In the genomic region with DNA sequence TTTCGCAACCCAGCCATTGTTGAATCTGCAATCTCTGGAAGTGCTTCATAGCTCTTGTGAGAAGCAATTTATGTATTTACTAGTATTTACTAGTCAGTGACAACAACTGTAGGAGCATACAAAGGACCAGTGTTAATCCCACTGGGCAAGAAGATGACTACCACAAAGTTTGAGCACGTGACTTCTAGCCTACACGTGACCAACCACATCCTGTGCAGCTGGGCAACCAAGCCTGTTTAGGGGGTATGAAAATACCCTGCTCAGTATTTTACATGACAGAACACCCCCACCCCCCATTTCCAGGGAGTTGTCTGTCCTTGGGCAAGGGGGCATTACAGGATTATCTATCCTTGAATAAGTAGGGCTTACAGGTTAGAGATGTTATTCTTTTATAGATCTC, we compare ENCODE assay signal across 20 mouse cellular contexts. TPM values are rescaled to one million over a fixed set of nuclear protein-coding genes. Genes with fewer than 3 reads are reported as not detected.
DNase-seq lines count a peak whose midpoint lies in the region; TF ChIP-seq lines count a peak whose summit lies in the region.
"Had no signal": no experiment of that assay in that cellular context is flagged by ENCODE, and none has a peak within 500 bp of the region (broad histone marks: within the 10 kb centered on the region; RNA-seq: fewer than 3 reads in every experiment).

No protein-coding gene starts in this region.

- no peak for TF ChIP-seq RAD21 in CH12.LX (IDR thresholded peaks at IDR 0.05; ENCODE audit: low read depth, low read length)

- H3K36me3 ChIP-seq in CH12.LX (replicated peaks in 1 of 2; ENCODE audit: control insufficient read depth in 1 of 2, insufficient read depth in 1 of 2, low read length in 1 of 2): no peaks in the 10 kb centered on the region
- H3K36me3 ChIP-seq: forebrain, embryonic 12.5 days; heart, embryonic 15.5 days; hindbrain, embryonic 15.5 days; kidney, embryonic 15.5 days; limb, embryonic 13.5 days; midbrain, embryonic 13.5 days had no signal

- H3K9ac ChIP-seq in CH12.LX (ENCODE audit: insufficient read depth, low read depth): no peak overlapping the region
- H3K9ac ChIP-seq: forebrain, embryonic 12.5 days; heart, embryonic 15.5 days; hindbrain, embryonic 15.5 days; kidney, embryonic 15.5 days; limb, embryonic 13.5 days; liver, embryonic 14.5 days; midbrain, embryonic 13.5 days had no signal

- dilution Hi-C loops in CH12.LX (cut with MboI; ENCODE audit: extremely low pct_ligation_motif_present, extremely low pct_unique_long_range_greater_than_20kb, low sequenced_read_pairs): no loop called here

- TF ChIP-seq POLR2A in CH12.LX (IDR thresholded peaks at IDR 0.05; ENCODE audit: low read depth, low read length): no peak

- intact Hi-C loops in gastrocnemius, adult 2 months (cut with DNase I): no loop called here

- no peak overlapping the region for H3K4me3 ChIP-seq in CH12.LX (replicated peaks in 1 of 3; ENCODE audit: low read depth in 2 of 3, low read length in 2 of 3, poor library complexity in 1 of 3)
- H3K4me3 ChIP-seq in gastrocnemius, adult 2 months: no peak overlapping the region
- H3K4me3 ChIP-seq: forebrain, embryonic 12.5 days; heart, embryonic 15.5 days; hindbrain, embryonic 15.5 days; kidney, embryonic 15.5 days; limb, embryonic 13.5 days; midbrain, embryonic 13.5 days had no signal

- DNase-seq in A20 (ENCODE audit: low read depth, low spot score) (peak; percentile 69), CH12.LX (ENCODE audit: extremely low read depth) (peak; percentile 58)
- DNase-seq in spleen, postnatal 36 days (ENCODE audit: low spot score in 2 of 2): peak; percentile 77 to 80
- DNase-seq in thymus, postnatal 14 days: peak; percentile 53
- DNase-seq in gastrocnemius, adult 2 months: no peak
- DNase-seq in lung, postnatal 4 days: no peak
- no peak for DNase-seq in adrenal gland, postnatal 10 days
- no peak for DNase-seq in adrenal gland, postnatal 25 days
- DNase-seq: cerebellum, adult 9-10 months; gastrocnemius, postnatal 10 days; heart, postnatal 4 days; right cerebral cortex, postnatal 25 days had no signal

- no peaks in the 10 kb centered on the region for H3K9me3 ChIP-seq in CH12.LX (replicated peaks; ENCODE audit: low read length)
- H3K9me3 ChIP-seq: forebrain, embryonic 12.5 days; heart, embryonic 15.5 days; hindbrain, embryonic 15.5 days; kidney, embryonic 15.5 days; limb, embryonic 13.5 days; midbrain, embryonic 13.5 days had no signal

- H3K27me3 ChIP-seq in CH12.LX (replicated peaks): no peaks in the 10 kb centered on the region
- H3K27me3 ChIP-seq: forebrain, embryonic 12.5 days; heart, embryonic 15.5 days; hindbrain, embryonic 15.5 days; kidney, embryonic 15.5 days; limb, embryonic 13.5 days; midbrain, embryonic 13.5 days; Patski had no signal

- in situ Hi-C loops in CH12.LX (cut with MboI; ENCODE audit: low pct_ligation_motif_present, low pct_unique_long_range_greater_than_20kb, low sequenced_read_pairs): no loop called here

- no peaks in the 10 kb centered on the region for H3K79me2 ChIP-seq in CH12.LX (replicated peaks; ENCODE audit: control insufficient read depth, extremely low read depth, insufficient read depth, poor library complexity, severe bottlenecking)

- peak; percentile 46; the same call in 1 of the 2 replicates for TF ChIP-seq EP300 in CH12.LX (IDR thresholded peaks at IDR 0.05; ENCODE audit: low read length)

- TF ChIP-seq CTCF in CH12.LX (conservative IDR thresholded peaks at IDR 0.05 in 1 of 2, IDR thresholded peaks at IDR 0.05 in 1 of 2; ENCODE audit: low read depth in 2 of 2, low read length in 2 of 2): no peak
- no peak for TF ChIP-seq CTCF in gastrocnemius, adult 2 months (IDR thresholded peaks at IDR 0.05)

- H3K4me2 ChIP-seq in CH12.LX (ENCODE audit: insufficient read depth, low read depth, poor library complexity, severe bottlenecking): 0 out of 2 replicates have a peak overlapping the region, but pooled peaks have one; percentile 18
- H3K4me2 ChIP-seq: forebrain, embryonic 12.5 days; heart, embryonic 15.5 days; hindbrain, embryonic 15.5 days; kidney, embryonic 15.5 days; limb, embryonic 13.5 days; midbrain, embryonic 13.5 days had no signal

- H3K27ac ChIP-seq in CH12.LX (ENCODE audit: insufficient read depth, low read depth): no peak overlapping the region
- H3K27ac ChIP-seq in gastrocnemius, adult 2 months: no peak overlapping the region
- H3K27ac ChIP-seq: forebrain, embryonic 12.5 days; heart, embryonic 15.5 days; hindbrain, embryonic 15.5 days; kidney, embryonic 15.5 days; limb, embryonic 13.5 days; liver, embryonic 14.5 days; midbrain, embryonic 13.5 days had no signal

- peaks cover 5 to 20% of the 10 kb centered on the region in 2 experiments for H3K4me1 ChIP-seq in CH12.LX (ENCODE audit: control insufficient read depth in 1 of 2, insufficient read depth in 2 of 2)
- H3K4me1 ChIP-seq: forebrain, embryonic 12.5 days; hindbrain, embryonic 15.5 days; limb, embryonic 13.5 days; midbrain, embryonic 13.5 days had no signal

TF ChIP-seq in CH12.LX, 34 proteins besides CTCF, POLR2A, EP300 and RAD21:
- TF ChIP-seq ZMIZ1 (IDR thresholded peaks at IDR 0.05; ENCODE audit: low read depth, low read length): no peak
- peak; percentile 84 for TF ChIP-seq USF1 (IDR thresholded peaks at IDR 0.05; ENCODE audit: low read depth, low read length)
- peak; percentile 98 for TF ChIP-seq BHLHE40 (IDR thresholded peaks at IDR 0.05; ENCODE audit: low read depth, low read length)
- TF ChIP-seq ZNF384 (IDR thresholded peaks at IDR 0.05; ENCODE audit: low read depth, low read length): no peak
- peak; percentile 90 for TF ChIP-seq MAX (IDR thresholded peaks at IDR 0.05; ENCODE audit: low read length)
- TF ChIP-seq ETS1 (conservative IDR thresholded peaks at IDR 0.05; ENCODE audit: low read depth, low read length): peak; percentile 49; the same call in 1 of the 2 replicates
- TF ChIP-seq SMC3 (IDR thresholded peaks at IDR 0.05; ENCODE audit: low read depth, low read length): no peak
- TF ChIP-seq UBTF (IDR thresholded peaks at IDR 0.05; ENCODE audit: low read depth, low read length): no peak
- TF ChIP-seq NELFE (IDR thresholded peaks at IDR 0.05; ENCODE audit: low read depth, low read length): no peak
- TF ChIP-seq USF2 (conservative IDR thresholded peaks at IDR 0.05; ENCODE audit: low read depth, low read length): peak; percentile 93
- no peak for TF ChIP-seq MXI1 (IDR thresholded peaks at IDR 0.05; ENCODE audit: low read depth, low read length)
- no peak for TF ChIP-seq JUN (IDR thresholded peaks at IDR 0.05; ENCODE audit: insufficient read depth, low read depth, low read length)
- no peak for TF ChIP-seq GABPA (IDR thresholded peaks at IDR 0.05; ENCODE audit: insufficient replicate concordance, low read depth, low read length)
- peak; percentile 59; the same call in 1 of the 2 replicates for TF ChIP-seq MYC (IDR thresholded peaks at IDR 0.05; ENCODE audit: low read depth, low read length)
- TF ChIP-seq TCF12 (IDR thresholded peaks at IDR 0.05; ENCODE audit: low read depth, low read length): 0 out of 2 replicates have a peak, but pooled peaks have one; percentile 37

RNA-seq across cellular contexts. Expression of a gene that starts 11.0 kb away (rescaled TPM):
- 0.46 and 0.68 TPM in 2 replicates for total RNA-seq in CH12.LX (2012; rRNA removed)
- total RNA-seq in CH12.LX (2014; rRNA removed): 1.5 TPM in 2 replicates
- 1.2 TPM in 2 replicates for polyA plus RNA-seq in CH12.LX (2012; ENCODE audit: insufficient read length, low read depth)
- 1 to 10 TPM; 2.7 to 8.2 TPM for total RNA-seq in gastrocnemius, adult 2 months (2021)
- 10 to 100 TPM; 10.0 to 10.2 TPM for total RNA-seq in adrenal gland, postnatal 10 days (2021)
- 5.0 and 8.7 TPM in 2 replicates for total RNA-seq in adrenal gland, postnatal 25 days (2021)

RNA-seq across cellular contexts. Expression of a gene that starts 35.8 kb away (rescaled TPM):
- total RNA-seq in CH12.LX (2012; rRNA removed) (13.4 and 19.0 TPM in 2 replicates), CH12.LX (2014; rRNA removed) (34.9 and 40.0 TPM in 2 replicates)
- 29.3 and 30.9 TPM in 2 replicates for polyA plus RNA-seq in CH12.LX (2012; ENCODE audit: insufficient read length, low read depth)
- 1 to 10 TPM; 4.3 to 4.4 TPM for total RNA-seq in gastrocnemius, adult 2 months (2021)
- 10 to 100 TPM; 12.9 to 17.9 TPM for total RNA-seq in adrenal gland, postnatal 10 days (2021)
- total RNA-seq in adrenal gland, postnatal 25 days (2021): 13.6 and 18.7 TPM in 2 replicates

RNA-seq across cellular contexts. Expression of a gene that starts 58.1 kb away (rescaled TPM):
- total RNA-seq in CH12.LX (2012; rRNA removed) (87.2 and 121 TPM in 2 replicates), CH12.LX (2014; rRNA removed) (111 and 141 TPM in 2 replicates)
- polyA plus RNA-seq in CH12.LX (2012; ENCODE audit: insufficient read length, low read depth): 185 and 216 TPM in 2 replicates
- total RNA-seq in gastrocnemius, adult 2 months (2021): 10 to 100 TPM; 62.6 to 74.4 TPM
- 100 to 1,000 TPM; 118 to 120 TPM for total RNA-seq in adrenal gland, postnatal 10 days (2021)
- 82.3 and 82.5 TPM in 2 replicates for total RNA-seq in adrenal gland, postnatal 25 days (2021)

RNA-seq across cellular contexts. Expression of a gene that starts 58.2 kb away (rescaled TPM):
- total RNA-seq in CH12.LX (2012; rRNA removed) (12.1 and 19.6 TPM in 2 replicates), CH12.LX (2014; rRNA removed) (13.1 and 15.7 TPM in 2 replicates)
- 24.3 and 31.4 TPM in 2 replicates for polyA plus RNA-seq in CH12.LX (2012; ENCODE audit: insufficient read length, low read depth)
- 1 to 10 TPM; 5.1 to 5.3 TPM for total RNA-seq in gastrocnemius, adult 2 months (2021)
- total RNA-seq in adrenal gland, postnatal 10 days (2021): 1 to 10 TPM; 4.9 to 9.1 TPM
- total RNA-seq in adrenal gland, postnatal 25 days (2021): 8.6 and 10.5 TPM in 2 replicates

Comparison
In these comparisons a context has a peak if more than half of its experiments do, and no peak if none do; other contexts are left out.
1. DNase-seq: peak in A20 (single experiment), CH12.LX (single experiment), spleen, postnatal 36 days (2 of 2) and thymus, postnatal 14 days (single experiment); none in gastrocnemius, adult 2 months (single experiment), lung, postnatal 4 days (0 of 2), adrenal gland, postnatal 10 days (single experiment) and adrenal gland, postnatal 25 days (single experiment).